Mouse (Mus musculus) layer of hippocampus, adult 2 months (tissue): ENCODE data around the gene Ptprg. TPM values are rescaled to one million over a fixed set of nuclear protein-coding genes. Genes with fewer than 3 reads are reported as not detected.

Experiments used
- DNase-seq, 2 experiments: peaks; one replicate each; pipeline ENCODE4 v3.0.0; 2022; ENCODE audit warnings: low spot score in 2 of 2
- H3K27ac ChIP-seq: fragments of 200-600 bp; 2 replicates; pipeline ENCODE4 v1.8.1; 2022
- H3K4me3 ChIP-seq: fragments of 200-600 bp; 2 replicates; pipeline ENCODE4 v1.8.1; 2022; ENCODE audit warnings: mild to moderate bottlenecking
- CTCF ChIP-seq: fragments of 200-600 bp; conservative IDR thresholded peaks from 2 replicates; pipeline ENCODE4 v1.8.1; 2022; ENCODE audit warnings: antibody characterized with exemption, mild to moderate bottlenecking, moderate library complexity
- total RNA-seq, 2 experiments: library from RNA; stranded (reverse); gene quantifications; 2 replicates each; pipeline ENCODE4 v1.2.3; 2021

The Ptprg gene
- total RNA-seq, 2 experiments from 2014 or later, result 106 to 112 TPM

GRCm38 (mm10) chr14:12072026-12072861 lies 518.9 kb downstream of the Ptprg start:
- TF ChIP-seq CTCF, result no peak
- DNase-seq, result no peak
- H3K27ac ChIP-seq, result no peak overlapping the region

GRCm38 (mm10) chr14:12073408-12074107 lies 520.2 kb downstream of the Ptprg start:
- DNase-seq, result no peak
- no peak overlapping the region for H3K4me3 ChIP-seq
- TF ChIP-seq CTCF, result no peak
- H3K27ac ChIP-seq, result no peak overlapping the region

More at GRCm38 (mm10) chr14:12072026-12072861, 518.9 kb downstream of the Ptprg start:
- no peak overlapping the region for H3K4me3 ChIP-seq

GRCm38 (mm10) chr14:12077193-12077592 lies 523.9 kb downstream of the Ptprg start:
- TF ChIP-seq CTCF, result no peak
- no peak overlapping the region for H3K4me3 ChIP-seq
- no peak for DNase-seq
- H3K27ac ChIP-seq, result no peak overlapping the region

- no peak overlapping the region for H3K4me3 ChIP-seq
- H3K27ac ChIP-seq, result peak overlapping the region; percentile 21; the same call in 1 of the 2 replicates
- TF ChIP-seq CTCF, result no peak
- peak; percentile 25 to 26 for DNase-seq
Measured at GRCm38 (mm10) chr14:12079250-12079649, 525.9 kb downstream of the Ptprg start.

- peak overlapping the region; percentile 21; the same call in 1 of the 2 replicates for H3K27ac ChIP-seq
- no peak overlapping the region for H3K4me3 ChIP-seq
- TF ChIP-seq CTCF, result no peak
- no peak for DNase-seq
Measured at GRCm38 (mm10) chr14:12079833-12080401, 526.6 kb downstream of the Ptprg start.

GRCm38 (mm10) chr14:12082131-12082921 lies 529.0 kb downstream of the Ptprg start:
- TF ChIP-seq CTCF, result no peak
- DNase-seq, result no peak
- Histone ChIP-seq H3K4me3 (no peak overlapping the region), H3K27ac (no peak overlapping the region)

- TF ChIP-seq CTCF, result no peak
- Histone ChIP-seq H3K4me3 (no peak overlapping the region), H3K27ac (no peak overlapping the region)
- DNase-seq, result no peak
Measured at GRCm38 (mm10) chr14:12084076-12084475, 530.7 kb downstream of the Ptprg start.

GRCm38 (mm10) chr14:12085078-12085477 lies 531.7 kb downstream of the Ptprg start:
- no peak overlapping the region for H3K27ac ChIP-seq
- H3K4me3 ChIP-seq, result no peak overlapping the region
- DNase-seq, result no peak
- TF ChIP-seq CTCF, result no peak

GRCm38 (mm10) chr14:12086167-12086566 lies 532.8 kb downstream of the Ptprg start:
- Histone ChIP-seq H3K4me3 (no peak overlapping the region), H3K27ac (peak overlapping the region; percentile 10; the same call in 1 of the 2 replicates)
- TF ChIP-seq CTCF, result no peak
- no peak for DNase-seq

GRCm38 (mm10) chr14:12089954-12090353 lies 536.6 kb downstream of the Ptprg start:
- no peak for TF ChIP-seq CTCF
- DNase-seq, result no peak

GRCm38 (mm10) chr14:12091730-12092129 lies 538.4 kb downstream of the Ptprg start:
- H3K27ac ChIP-seq, result no peak overlapping the region
- no peak for TF ChIP-seq CTCF
- H3K4me3 ChIP-seq, result no peak overlapping the region
- DNase-seq, result no peak

More at GRCm38 (mm10) chr14:12089954-12090353, 536.6 kb downstream of the Ptprg start:
- no peak overlapping the region for H3K4me3 ChIP-seq
- no peak overlapping the region for H3K27ac ChIP-seq
